Mouse (Mus musculus) limb, embryonic 15.5 days (tissue): ENCODE results near the gene Fhod1. TPM values are rescaled to one million over a fixed set of nuclear protein-coding genes. Genes with fewer than 3 reads are reported as not detected.

ENCODE experiments used
- ATAC-seq: fragments of 200-750 bp; cut with Nextera tagmentation; 2 replicates; pipeline ENCODE4 v1.8.0; 2017; ENCODE audit warnings: low read depth, moderate TSS enrichment; ENCODE audit not compliant: insufficient number of reproducible peaks, low FRiP score, low TSS enrichment
- H3K27ac ChIP-seq: fragments of 300-500 bp; sonication (generic); 2 replicates; pipeline ENCODE4 v1.5.1; 2015; ENCODE audit warnings: moderate library complexity, mild to moderate bottlenecking, inconsistent platforms
- H3K27me3 ChIP-seq: fragments of 300-500 bp; sonication (generic); 2 replicates; pipeline ENCODE4 v1.6.1; 2015; ENCODE audit warnings: inconsistent platforms
- H3K36me3 ChIP-seq: fragments of 300-500 bp; sonication (generic); 2 replicates; pipeline ENCODE4 v1.6.1; 2015; ENCODE audit warnings: inconsistent platforms
- H3K4me1 ChIP-seq: fragments of 300-500 bp; sonication (generic); 2 replicates; pipeline ENCODE4 v1.6.1; 2015; ENCODE audit warnings: inconsistent platforms
- H3K4me2 ChIP-seq: fragments of 300-500 bp; sonication (generic); 2 replicates; pipeline ENCODE4 v1.6.1; 2015; ENCODE audit warnings: mild to moderate bottlenecking, inconsistent platforms
- H3K4me3 ChIP-seq: fragments of 300-500 bp; sonication (generic); 2 replicates; pipeline ENCODE4 v1.5.1; 2015; ENCODE audit warnings: mild to moderate bottlenecking, inconsistent platforms
- H3K9ac ChIP-seq: fragments of 300-500 bp; sonication (generic); 2 replicates; pipeline ENCODE4 v1.6.1; 2015; ENCODE audit warnings: inconsistent platforms
- H3K9me3 ChIP-seq: fragments of 300-500 bp; sonication (generic); 2 replicates; pipeline ENCODE4 v1.6.1; 2016; ENCODE audit warnings: inconsistent platforms
- WGBS: fragments of 180-500 bp; shearing (Covaris S2); methylation state at CpG from one replicate; pipeline ENCODE4 v1.1.7; 2015; 5-methylcytosine and 5-hydroxymethylcytosine counted together
- polyA plus RNA-seq: library from polyadenylated mRNA; unstranded; fragments of >200 nt; fragmentation: Nextera tagmentation; extraction: Ambion mirVana; gene quantifications from 2 replicates; pipeline ENCODE4 v1.2.1, GENCODE M21; 2015

Fhod1 gene
- polyA plus RNA-seq, 1 experiment from 2014 or later, result 1.8 TPM

- Histone ChIP-seq H3K27me3 (no peaks in the 10 kb centered on the region), H3K27ac (peak overlapping the region; percentile 85), H3K4me3 (peak overlapping the region; percentile 61), H3K9ac (peak overlapping the region; percentile 60), H3K9me3 (no peaks in the 10 kb centered on the region), H3K36me3 (no peaks in the 10 kb centered on the region), H3K4me2 (peak overlapping the region; percentile 98), H3K4me1 (peaks cover 51% of the 10 kb centered on the region)
- ATAC-seq, result peak; percentile 0; the same call in 1 of the 2 replicates
- 3% methylated on average over 34 of the region's 34 CpGs for WGBS
Measured at GRCm38 (mm10) chr8:105346611-105347427, 934 bp downstream of the Fhod1 start.

- peaks cover 54% of the 10 kb centered on the region for H3K4me1 ChIP-seq
- peak overlapping the region; percentile 22 for H3K27ac ChIP-seq
Measured at GRCm38 (mm10) chr8:105345061-105345975, 2.4 kb downstream of the Fhod1 start.

GRCm38 (mm10) chr8:105343791-105344574, 3.8 kb downstream of the Fhod1 start:
- Histone ChIP-seq H3K9ac (no peak overlapping the region), H3K36me3 (no peaks in the 10 kb centered on the region), H3K4me1 (peaks cover 47% of the 10 kb centered on the region), H3K9me3 (no peaks in the 10 kb centered on the region), H3K4me2 (no peak overlapping the region), H3K4me3 (no peak overlapping the region), H3K27me3 (no peaks in the 10 kb centered on the region), H3K27ac (no peak overlapping the region; the same call in 1 of the 2 replicates)
- no peak for ATAC-seq
- 67% methylated on average over 8 of the region's 8 CpGs for WGBS

More at GRCm38 (mm10) chr8:105345061-105345975, 2.4 kb downstream of the Fhod1 start:
- no peak overlapping the region for H3K4me2 ChIP-seq
- H3K9ac ChIP-seq, result no peak overlapping the region
- 51% methylated on average over 7 of the region's 7 CpGs for WGBS
- no peaks in the 10 kb centered on the region for H3K9me3 ChIP-seq
- ATAC-seq, result no peak
- H3K4me3 ChIP-seq, result no peak overlapping the region
- H3K27me3 ChIP-seq, result no peaks in the 10 kb centered on the region
- no peaks in the 10 kb centered on the region for H3K36me3 ChIP-seq

- Histone ChIP-seq H3K27me3 (no peaks in the 10 kb centered on the region), H3K27ac (no peak overlapping the region), H3K4me2 (no peak overlapping the region), H3K9me3 (no peaks in the 10 kb centered on the region), H3K9ac (no peak overlapping the region), H3K4me3 (no peak overlapping the region), H3K36me3 (peaks cover 7% of the 10 kb centered on the region), H3K4me1 (peaks cover 45% of the 10 kb centered on the region)
- 85% methylated on average over 4 of the region's 4 CpGs for WGBS
- ATAC-seq, result no peak
Measured at GRCm38 (mm10) chr8:105342768-105343167, 5.0 kb downstream of the Fhod1 start.

- no peak overlapping the region for H3K9ac ChIP-seq
- no peaks in the 10 kb centered on the region for H3K27me3 ChIP-seq
- no peak overlapping the region for H3K4me2 ChIP-seq
- H3K4me1 ChIP-seq, result peaks cover 36% of the 10 kb centered on the region
- no peak overlapping the region for H3K4me3 ChIP-seq
- H3K36me3 ChIP-seq, result peaks cover 19% of the 10 kb centered on the region
- no peaks in the 10 kb centered on the region for H3K9me3 ChIP-seq
- WGBS, result 41% methylated on average over 8 of the region's 8 CpGs
- H3K27ac ChIP-seq, result no peak overlapping the region; the same call in 1 of the 2 replicates
- no peak for ATAC-seq
Measured at GRCm38 (mm10) chr8:105341399-105341798, 6.4 kb downstream of the Fhod1 start.

GRCm38 (mm10) chr8:105339886-105340635, 7.7 kb downstream of the Fhod1 start:
- Histone ChIP-seq H3K4me1 (peaks cover 25% of the 10 kb centered on the region), H3K36me3 (peaks cover 32% of the 10 kb centered on the region), H3K9ac (no peak overlapping the region), H3K9me3 (no peaks in the 10 kb centered on the region), H3K4me2 (no peak overlapping the region), H3K27ac (no peak overlapping the region), H3K4me3 (no peak overlapping the region), H3K27me3 (no peaks in the 10 kb centered on the region)
- WGBS, result 74% methylated on average over 5 of the region's 6 CpGs
- no peak for ATAC-seq

- H3K4me2 ChIP-seq, result no peak overlapping the region
- peaks cover 19% of the 10 kb centered on the region for H3K4me1 ChIP-seq
- H3K9ac ChIP-seq, result no peak overlapping the region
- ATAC-seq, result no peak
- H3K27ac ChIP-seq, result no peak overlapping the region
- no peak overlapping the region for H3K4me3 ChIP-seq
- WGBS, result 13% methylated on average over 4 of the region's 4 CpGs
- H3K36me3 ChIP-seq, result peaks cover 42% of the 10 kb centered on the region
- no peaks in the 10 kb centered on the region for H3K27me3 ChIP-seq
- H3K9me3 ChIP-seq, result no peaks in the 10 kb centered on the region
Measured at GRCm38 (mm10) chr8:105338992-105339391, 8.8 kb downstream of the Fhod1 start.

GRCm38 (mm10) chr8:105336373-105337130, 11.2 kb downstream of the Fhod1 start:
- peaks cover 15% of the 10 kb centered on the region for H3K4me1 ChIP-seq
- H3K9ac ChIP-seq, result no peak overlapping the region
- no peaks in the 10 kb centered on the region for H3K9me3 ChIP-seq
- H3K27ac ChIP-seq, result no peak overlapping the region
- H3K27me3 ChIP-seq, result no peaks in the 10 kb centered on the region
- H3K4me2 ChIP-seq, result no peak overlapping the region
- WGBS, result 55% methylated on average over 32 of the region's 32 CpGs
- H3K4me3 ChIP-seq, result no peak overlapping the region
- H3K36me3 ChIP-seq, result peaks cover 64% of the 10 kb centered on the region
- no peak for ATAC-seq

- H3K4me3 ChIP-seq, result no peak overlapping the region
- no peak overlapping the region for H3K4me2 ChIP-seq
- peaks cover 93% of the 10 kb centered on the region for H3K36me3 ChIP-seq
- ATAC-seq, result no peak
- no peaks in the 10 kb centered on the region for H3K9me3 ChIP-seq
- no peaks in the 10 kb centered on the region for H3K27me3 ChIP-seq
- WGBS, result 80% methylated on average over 2 of the region's 2 CpGs
- no peak overlapping the region for H3K9ac ChIP-seq
- H3K4me1 ChIP-seq, result peaks cover 8% of the 10 kb centered on the region
- no peak overlapping the region for H3K27ac ChIP-seq
Measured at GRCm38 (mm10) chr8:105332523-105332922, 15.2 kb downstream of the Fhod1 start.

GRCm38 (mm10) chr8:105331931-105332330, 15.8 kb downstream of the Fhod1 start:
- Histone ChIP-seq H3K36me3 (peaks cover 89% of the 10 kb centered on the region), H3K4me1 (peaks cover 14% of the 10 kb centered on the region), H3K27me3 (no peaks in the 10 kb centered on the region), H3K27ac (no peak overlapping the region), H3K9ac (no peak overlapping the region), H3K4me3 (no peak overlapping the region), H3K4me2 (no peak overlapping the region), H3K9me3 (no peaks in the 10 kb centered on the region)
- 94% methylated on average over 9 of the region's 9 CpGs for WGBS
- no peak for ATAC-seq
